Mouse (Mus musculus): ENCODE results near the gene Atg4a-ps. TPM values are rescaled to one million over a fixed set of nuclear protein-coding genes. Genes with fewer than 3 reads are reported as not detected.

Atg4a-ps gene
- total and polyA plus RNA-seq, 3 experiments = 0.64 to 6.6 (median 4.0) TPM

- Histone ChIP-seq H3K4me1 (ENCODE audit: control insufficient read depth in 1 of 2, insufficient read depth in 2 of 2) (no peaks in the 10 kb centered on the region; a peak in 1 of 4 replicates), H3K79me2 (replicated peaks; ENCODE audit: control insufficient read depth, extremely low read depth, insufficient read depth, poor library complexity, severe bottlenecking) (no peaks in the 10 kb centered on the region), H3K9me3 (replicated peaks; ENCODE audit: low read length) (no peaks in the 10 kb centered on the region), H3K9ac (ENCODE audit: insufficient read depth, low read depth) (no peak overlapping the region), H3K27ac (ENCODE audit: insufficient read depth, low read depth) (no peak overlapping the region), H3K27me3 (replicated peaks) (no peaks in the 10 kb centered on the region), H3K4me2 (ENCODE audit: insufficient read depth, low read depth, poor library complexity, severe bottlenecking) (no peak overlapping the region), H3K36me3 (replicated peaks in 1 of 2; ENCODE audit: control insufficient read depth in 1 of 2, insufficient read depth in 1 of 2, low read length in 1 of 2) (no peaks in the 10 kb centered on the region), H3K4me3 (replicated peaks in 1 of 3; ENCODE audit: low read depth in 2 of 3, low read length in 2 of 3, poor library complexity in 1 of 3) (no peak overlapping the region)
- dilution Hi-C loops (cut with MboI; ENCODE audit: extremely low pct_ligation_motif_present, extremely low pct_unique_long_range_greater_than_20kb, low sequenced_read_pairs) = no loop called here
- in situ Hi-C loops (cut with MboI; ENCODE audit: low pct_ligation_motif_present, low pct_unique_long_range_greater_than_20kb, low sequenced_read_pairs) = no loop called here
- DNase-seq (ENCODE audit: extremely low read depth) = no peak
- no peak for TF ChIP-seq KAT2A (IDR thresholded peaks at IDR 0.05; ENCODE audit: insufficient replicate concordance, low read length)
- no peak for TF ChIP-seq CHD2 (IDR thresholded peaks at IDR 0.05; ENCODE audit: low read length)
- no peak for TF ChIP-seq RAD21 (IDR thresholded peaks at IDR 0.05; ENCODE audit: low read depth, low read length)
- TF ChIP-seq MAFK (IDR thresholded peaks at IDR 0.05; ENCODE audit: insufficient replicate concordance, low read length) = no peak
- TF ChIP-seq MEF2A (IDR thresholded peaks at IDR 0.05; ENCODE audit: borderline replicate concordance, low read depth, low read length) = no peak
- TF ChIP-seq BHLHE40 (IDR thresholded peaks at IDR 0.05; ENCODE audit: low read depth, low read length) = no peak
- TF ChIP-seq HCFC1 (IDR thresholded peaks at IDR 0.05; ENCODE audit: low read depth, low read length) = no peak
- TF ChIP-seq NRF1 (IDR thresholded peaks at IDR 0.05; ENCODE audit: low read depth, low read length) = no peak
- no peak for TF ChIP-seq MAZ (IDR thresholded peaks at IDR 0.05; ENCODE audit: low read depth, low read length)
- TF ChIP-seq JUND (conservative IDR thresholded peaks at IDR 0.05; ENCODE audit: low read depth, low read length) = no peak
- no peak for TF ChIP-seq ELF1 (IDR thresholded peaks at IDR 0.05; ENCODE audit: low read depth, low read length)
Observed at GRCm38 (mm10) chr3:103633831-103634230, 12.0 kb downstream of the Atg4a-ps start.

GRCm38 (mm10) chr3:103633124-103633523, 12.7 kb downstream of the Atg4a-ps start:
- no peak overlapping the region for H3K27ac ChIP-seq (ENCODE audit: insufficient read depth, low read depth)
- H3K27me3 ChIP-seq (replicated peaks) = no peaks in the 10 kb centered on the region
- no peaks in the 10 kb centered on the region for H3K9me3 ChIP-seq (replicated peaks; ENCODE audit: low read length)
- H3K4me1 ChIP-seq (ENCODE audit: control insufficient read depth in 1 of 2, insufficient read depth in 2 of 2) = no peaks in the 10 kb centered on the region; a peak in 1 of 4 replicates
- no peaks in the 10 kb centered on the region for H3K79me2 ChIP-seq (replicated peaks; ENCODE audit: control insufficient read depth, extremely low read depth, insufficient read depth, poor library complexity, severe bottlenecking)
- no peak overlapping the region for H3K4me3 ChIP-seq (replicated peaks in 1 of 3; ENCODE audit: low read depth in 2 of 3, low read length in 2 of 3, poor library complexity in 1 of 3)
- no peak overlapping the region for H3K4me2 ChIP-seq (ENCODE audit: insufficient read depth, low read depth, poor library complexity, severe bottlenecking)
- H3K9ac ChIP-seq (ENCODE audit: insufficient read depth, low read depth) = no peak overlapping the region
- dilution Hi-C loops (cut with MboI; ENCODE audit: extremely low pct_ligation_motif_present, extremely low pct_unique_long_range_greater_than_20kb, low sequenced_read_pairs) = no loop called here
- DNase-seq (ENCODE audit: extremely low read depth) = no peak
- TF ChIP-seq UBTF (IDR thresholded peaks at IDR 0.05; ENCODE audit: low read depth, low read length) (no peak), E2F4 (IDR thresholded peaks at IDR 0.05; ENCODE audit: insufficient replicate concordance, low read depth, low read length) (no peak), JUND (conservative IDR thresholded peaks at IDR 0.05; ENCODE audit: low read depth, low read length) (no peak), JUN (IDR thresholded peaks at IDR 0.05; ENCODE audit: insufficient read depth, low read depth, low read length) (no peak), HCFC1 (IDR thresholded peaks at IDR 0.05; ENCODE audit: low read depth, low read length) (no peak), ZC3H11A (IDR thresholded peaks at IDR 0.05; ENCODE audit: low read depth, low read length) (no peak), GABPA (IDR thresholded peaks at IDR 0.05; ENCODE audit: insufficient replicate concordance, low read depth, low read length) (no peak), MEF2A (IDR thresholded peaks at IDR 0.05; ENCODE audit: borderline replicate concordance, low read depth, low read length) (no peak), RAD21 (IDR thresholded peaks at IDR 0.05; ENCODE audit: low read depth, low read length) (no peak), SMC3 (IDR thresholded peaks at IDR 0.05; ENCODE audit: low read depth, low read length) (no peak), POLR2A (IDR thresholded peaks at IDR 0.05; ENCODE audit: low read depth, low read length) (no peak), MYC (IDR thresholded peaks at IDR 0.05; ENCODE audit: low read depth, low read length) (no peak), TCF12 (IDR thresholded peaks at IDR 0.05; ENCODE audit: low read depth, low read length) (no peak), POLR2AphosphoS2 (IDR thresholded peaks at IDR 0.05; ENCODE audit: low read depth, low read length) (no peak), TBP (conservative IDR thresholded peaks at IDR 0.05; ENCODE audit: low read depth, low read length) (no peak), RCOR1 (conservative IDR thresholded peaks at IDR 0.05; ENCODE audit: low read depth, low read length) (no peak)
- in situ Hi-C loops (cut with MboI; ENCODE audit: low pct_ligation_motif_present, low pct_unique_long_range_greater_than_20kb, low sequenced_read_pairs) = no loop called here
- H3K36me3 ChIP-seq (replicated peaks in 1 of 2; ENCODE audit: control insufficient read depth in 1 of 2, insufficient read depth in 1 of 2, low read length in 1 of 2) = no peaks in the 10 kb centered on the region

Data from CH12.LX (cell line).